Mouse (Mus musculus) ovary, adult 18-20 months (tissue): ENCODE data around the gene Vamp4.

ENCODE experiments used
- DNase-seq: peaks from one replicate; pipeline ENCODE4 v3.0.0; 2022; ENCODE audit warnings: low spot score, mixed read lengths

Gene Vamp4

GRCm38 (mm10) chr1:162648416-162648815, 78.1 kb downstream of the Vamp4 start:
- no peak for DNase-seq
